Mouse (Mus musculus) neural tube, embryonic 12.5 days (tissue): Measurements from ENCODE around the gene Ndufv2. TPM values are rescaled to one million over a fixed set of nuclear protein-coding genes. Genes with fewer than 3 reads are reported as not detected.

ENCODE experiments used
- ATAC-seq: fragments of 200-750 bp; cut with Nextera tagmentation; 2 replicates; pipeline ENCODE4 v1.8.0; 2017; ENCODE audit warnings: low read depth, mild to moderate bottlenecking, moderate TSS enrichment, moderate library complexity; ENCODE audit not compliant: low FRiP score
- H3K27ac ChIP-seq: fragments of 300-500 bp; sonication (generic); 2 replicates; pipeline ENCODE4 v1.5.1; 2016
- H3K27me3 ChIP-seq: fragments of 300-500 bp; sonication (generic); replicated peaks from 2 replicates; pipeline ENCODE4 v1.6.1; 2016; ENCODE audit warnings: mild to moderate bottlenecking
- H3K36me3 ChIP-seq: fragments of 300-500 bp; sonication (generic); 2 replicates; pipeline ENCODE4 v1.6.1; 2016; ENCODE audit warnings: mild to moderate bottlenecking
- H3K4me1 ChIP-seq: fragments of 300-500 bp; sonication (generic); 2 replicates; pipeline ENCODE4 v1.6.1; 2016
- H3K4me2 ChIP-seq: fragments of 300-500 bp; sonication (generic); replicated peaks from 2 replicates; pipeline ENCODE4 v1.6.1; 2016; ENCODE audit warnings: mild to moderate bottlenecking
- H3K4me3 ChIP-seq: fragments of 300-500 bp; sonication (generic); 2 replicates; pipeline ENCODE4 v1.5.1; 2016
- H3K9ac ChIP-seq: fragments of 300-500 bp; sonication (generic); 2 replicates; pipeline ENCODE4 v1.6.1; 2016; ENCODE audit warnings: mild to moderate bottlenecking
- H3K9me3 ChIP-seq: fragments of 300-500 bp; sonication (generic); 2 replicates; pipeline ENCODE4 v1.6.1; 2016; ENCODE audit warnings: mild to moderate bottlenecking
- WGBS: fragments of 180-500 bp; shearing (Covaris S2); methylation state at CpG from one replicate; pipeline ENCODE4 v1.1.7; 2016; 5-methylcytosine and 5-hydroxymethylcytosine counted together
- polyA plus RNA-seq: library from polyadenylated mRNA; unstranded; fragments of >200 nt; fragmentation: Nextera tagmentation; extraction: Ambion mirVana; gene quantifications from 2 replicates; pipeline ENCODE4 v1.2.1, GENCODE M21; 2016

Gene Ndufv2
- polyA plus RNA-seq, 1 experiment from 2014 or later, result 308 TPM

DNA sequence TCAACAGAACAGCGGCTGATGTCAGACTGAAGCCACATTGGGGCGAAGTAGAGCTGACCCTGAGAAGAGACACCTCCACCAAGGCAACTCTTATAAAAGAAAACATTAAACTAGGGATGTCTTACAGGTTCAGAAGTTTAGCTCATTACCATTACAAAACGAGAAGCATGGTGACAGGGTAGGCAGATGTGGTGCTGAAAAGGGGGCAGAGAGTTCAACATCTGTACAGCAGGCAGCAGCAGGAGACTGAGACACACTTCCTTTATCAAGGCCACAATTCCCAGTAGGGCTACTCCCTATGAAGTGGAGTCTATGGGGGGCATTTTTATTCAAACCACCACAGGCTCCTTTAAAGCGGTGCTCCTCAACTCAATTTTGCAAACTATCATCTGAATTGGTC, 6.8 kb upstream of the Ndufv2 start:
- Histone ChIP-seq H3K27me3 (no peaks in the 10 kb centered on the region), H3K27ac (no peak overlapping the region), H3K4me1 (peaks cover 13% of the 10 kb centered on the region), H3K9ac (no peak overlapping the region), H3K4me2 (no peak overlapping the region), H3K9me3 (no peaks in the 10 kb centered on the region), H3K4me3 (no peak overlapping the region), H3K36me3 (no peaks in the 10 kb centered on the region)
- WGBS, result 89% methylated on average over 4 of the region's 4 CpGs
- ATAC-seq, result no peak

- Histone ChIP-seq H3K9me3 (no peaks in the 10 kb centered on the region), H3K36me3 (no peaks in the 10 kb centered on the region), H3K4me3 (no peak overlapping the region), H3K27ac (no peak overlapping the region), H3K4me1 (peaks cover 10% of the 10 kb centered on the region), H3K4me2 (no peak overlapping the region), H3K27me3 (no peaks in the 10 kb centered on the region), H3K9ac (no peak overlapping the region)
- no peak for ATAC-seq
- 77% methylated on average over 8 of the region's 8 CpGs for WGBS
These were observed 6.1 kb upstream of the Ndufv2 start for GRCm38 (mm10) chr17:66107466-66107865.

- Histone ChIP-seq H3K9ac (no peak overlapping the region), H3K27ac (no peak overlapping the region), H3K9me3 (no peaks in the 10 kb centered on the region), H3K4me1 (peaks cover 4% of the 10 kb centered on the region; the same call in 1 of the 2 replicates), H3K27me3 (no peaks in the 10 kb centered on the region), H3K36me3 (no peaks in the 10 kb centered on the region), H3K4me3 (no peak overlapping the region), H3K4me2 (no peak overlapping the region)
- ATAC-seq, result no peak
- WGBS, result 59% methylated on average over 10 of the region's 10 CpGs
These were observed 5.4 kb upstream of the Ndufv2 start for GRCm38 (mm10) chr17:66106601-66107267.

DNA sequence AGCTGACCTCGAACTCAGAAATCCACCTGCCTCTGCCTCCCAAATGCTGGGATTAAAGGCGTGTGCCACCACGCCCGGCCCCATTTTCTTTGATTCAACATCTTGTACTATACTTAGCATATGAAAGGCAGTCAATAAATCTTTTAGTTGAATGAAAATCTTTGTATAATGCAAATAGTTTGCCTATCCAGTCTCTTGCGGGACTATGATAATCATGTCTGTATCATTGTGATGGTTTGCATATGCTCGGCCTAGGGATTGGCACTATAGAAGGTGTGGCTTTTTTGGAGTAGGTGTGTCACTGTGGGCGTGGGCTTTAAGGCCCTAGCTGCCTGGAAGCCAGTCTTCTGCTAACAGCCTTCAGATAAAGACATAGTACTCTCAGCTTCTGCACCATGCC, 2.7 kb upstream of the Ndufv2 start:
- H3K4me3 ChIP-seq, result no peak overlapping the region
- ATAC-seq, result no peak

GRCm38 (mm10) chr17:66100566-66101379, 586 bp downstream of the Ndufv2 start:
- no peaks in the 10 kb centered on the region for H3K36me3 ChIP-seq
- 1% methylated on average over 41 of the region's 41 CpGs for WGBS
- ATAC-seq, result no peak
- H3K9ac ChIP-seq, result peak overlapping the region; percentile 93
- no peaks in the 10 kb centered on the region for H3K27me3 ChIP-seq
- H3K9me3 ChIP-seq, result no peaks in the 10 kb centered on the region
- peak overlapping the region; percentile 88 for H3K27ac ChIP-seq
- peak overlapping the region; percentile 77 for H3K4me3 ChIP-seq
- H3K4me1 ChIP-seq, result peaks cover 11% of the 10 kb centered on the region
- peak overlapping the region; percentile 92 for H3K4me2 ChIP-seq

More for the DNA sequence above, 2.7 kb upstream of the Ndufv2 start:
- H3K9me3 ChIP-seq, result no peaks in the 10 kb centered on the region
- no peak overlapping the region for H3K9ac ChIP-seq
- no peaks in the 10 kb centered on the region for H3K27me3 ChIP-seq
- no peak overlapping the region for H3K4me2 ChIP-seq
- H3K36me3 ChIP-seq, result no peaks in the 10 kb centered on the region
- H3K4me1 ChIP-seq, result peaks cover 11% of the 10 kb centered on the region
- 82% methylated on average over 7 of the region's 7 CpGs for WGBS
- H3K27ac ChIP-seq, result no peak overlapping the region

GRCm38 (mm10) chr17:66092664-66093063, 8.7 kb downstream of the Ndufv2 start:
- Histone ChIP-seq H3K36me3 (peaks cover 23% of the 10 kb centered on the region; the same call in 1 of the 2 replicates), H3K4me2 (no peak overlapping the region), H3K4me1 (no peaks in the 10 kb centered on the region), H3K27ac (no peak overlapping the region), H3K4me3 (no peak overlapping the region), H3K9me3 (no peaks in the 10 kb centered on the region), H3K27me3 (no peaks in the 10 kb centered on the region), H3K9ac (no peak overlapping the region)
- 89% methylated on average over 3 of the region's 3 CpGs for WGBS
- no peak for ATAC-seq

GRCm38 (mm10) chr17:66092065-66092464, 9.3 kb downstream of the Ndufv2 start:
- Histone ChIP-seq H3K4me2 (no peak overlapping the region), H3K4me3 (no peak overlapping the region), H3K4me1 (no peaks in the 10 kb centered on the region), H3K9me3 (no peaks in the 10 kb centered on the region), H3K27me3 (no peaks in the 10 kb centered on the region), H3K36me3 (peaks cover 27% of the 10 kb centered on the region), H3K9ac (no peak overlapping the region), H3K27ac (no peak overlapping the region)
- WGBS, result 91% methylated on average over 2 of the region's 2 CpGs
- ATAC-seq, result no peak

DNA sequence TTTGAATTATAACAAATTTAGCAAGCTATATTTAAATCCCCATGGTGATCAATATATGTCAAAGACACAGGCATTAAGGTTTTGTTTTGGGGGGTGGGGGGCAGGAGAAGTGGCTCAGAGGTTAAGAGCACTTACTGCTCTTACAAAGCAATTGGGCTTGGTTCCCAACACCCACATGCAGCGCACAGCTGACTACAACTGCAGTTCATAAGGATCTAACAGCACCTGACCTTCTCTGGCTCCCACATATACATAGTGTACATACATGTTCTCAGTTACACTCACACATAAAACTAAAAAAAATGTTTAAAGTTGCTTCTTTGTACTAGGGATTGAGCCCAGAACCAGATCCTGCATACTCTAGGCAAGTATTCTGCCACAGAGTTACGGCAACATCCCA, 10.0 kb downstream of the Ndufv2 start:
- 93% methylated on average over 2 of the region's 2 CpGs for WGBS
- Histone ChIP-seq H3K4me3 (no peak overlapping the region), H3K27me3 (no peaks in the 10 kb centered on the region), H3K9me3 (no peaks in the 10 kb centered on the region), H3K27ac (no peak overlapping the region), H3K4me2 (no peak overlapping the region), H3K36me3 (peaks cover 33% of the 10 kb centered on the region), H3K4me1 (no peaks in the 10 kb centered on the region), H3K9ac (no peak overlapping the region)
- no peak for ATAC-seq

GRCm38 (mm10) chr17:66090251-66090650, 11.1 kb downstream of the Ndufv2 start:
- H3K36me3 ChIP-seq, result peaks cover 42% of the 10 kb centered on the region
- no peak overlapping the region for H3K4me2 ChIP-seq
- H3K9ac ChIP-seq, result no peak overlapping the region
- H3K27me3 ChIP-seq, result no peaks in the 10 kb centered on the region
- no peak overlapping the region for H3K4me3 ChIP-seq
- no peak for ATAC-seq
- H3K4me1 ChIP-seq, result no peaks in the 10 kb centered on the region
- no peaks in the 10 kb centered on the region for H3K9me3 ChIP-seq
- H3K27ac ChIP-seq, result no peak overlapping the region

GRCm38 (mm10) chr17:66085038-66085437, 16.3 kb downstream of the Ndufv2 start:
- WGBS, result 100% methylated on average over 1 of the region's 1 CpGs
- no peak overlapping the region for H3K27ac ChIP-seq
- no peak overlapping the region for H3K9ac ChIP-seq
- no peak overlapping the region for H3K4me2 ChIP-seq
- H3K36me3 ChIP-seq, result peaks cover 49% of the 10 kb centered on the region
- H3K9me3 ChIP-seq, result no peaks in the 10 kb centered on the region
- no peaks in the 10 kb centered on the region for H3K4me1 ChIP-seq
- ATAC-seq, result no peak
- H3K27me3 ChIP-seq, result no peaks in the 10 kb centered on the region
- no peak overlapping the region for H3K4me3 ChIP-seq

- 92% methylated on average over 1 of the region's 1 CpGs for WGBS
- no peaks in the 10 kb centered on the region for H3K4me1 ChIP-seq
- no peak overlapping the region for H3K4me3 ChIP-seq
- H3K4me2 ChIP-seq, result no peak overlapping the region
- peaks cover 50% of the 10 kb centered on the region for H3K36me3 ChIP-seq
- H3K27me3 ChIP-seq, result no peaks in the 10 kb centered on the region
- no peak overlapping the region for H3K27ac ChIP-seq
- no peaks in the 10 kb centered on the region for H3K9me3 ChIP-seq
- H3K9ac ChIP-seq, result no peak overlapping the region
- no peak for ATAC-seq
These were observed 16.9 kb downstream of the Ndufv2 start for GRCm38 (mm10) chr17:66084486-66084885.

- H3K4me2 ChIP-seq, result peak overlapping the region; percentile 86
- no peaks in the 10 kb centered on the region for H3K9me3 ChIP-seq
- H3K4me3 ChIP-seq, result peak overlapping the region; percentile 96
- peaks cover 6% of the 10 kb centered on the region for H3K4me1 ChIP-seq
- peak overlapping the region; percentile 68 for H3K27ac ChIP-seq
- H3K36me3 ChIP-seq, result peaks cover 19% of the 10 kb centered on the region
- ATAC-seq, result peak; percentile 78
- peak overlapping the region; percentile 87 for H3K9ac ChIP-seq
- WGBS, result under 1% methylated on average over 23 of the region's 23 CpGs
- H3K27me3 ChIP-seq, result no peaks in the 10 kb centered on the region
These were observed 23.9 kb downstream of the Ndufv2 start for GRCm38 (mm10) chr17:66077437-66077850.
